Mouse (Mus musculus) heart, adult 2 months (tissue): ENCODE data around the gene Tesc.

Experiments
- CTCF ChIP-seq: fragments of 200-600 bp; IDR thresholded peaks from 2 replicates; pipeline ENCODE4 v1.8.1; 2022; ENCODE audit warnings: antibody characterized with exemption, mild to moderate bottlenecking, moderate library complexity
- EP300 ChIP-seq: fragments of 200-500 bp; IDR thresholded peaks from 2 replicates; pipeline ENCODE4 v1.6.1; 2011; ENCODE audit warnings: low read depth, low read length, control low read depth; ENCODE audit not compliant: insufficient read depth
- POLR2A ChIP-seq: fragments of 200-500 bp; IDR thresholded peaks from 2 replicates; pipeline ENCODE4 v1.6.1; 2011; ENCODE audit warnings: mild to moderate bottlenecking, low read depth, low read length, control low read depth; ENCODE audit not compliant: insufficient read depth

- TF ChIP-seq CTCF (no peak), EP300 (no peak), POLR2A (no peak)
Measured at GRCm38 (mm10) chr5:117996581-117996980, 31.0 kb upstream of the Tesc start.
